Comparison of ENCODE assay signal across 8 mouse cellular contexts in genomic region chr2:120850424-120851082, GRCm38 (mm10). TPM values are rescaled to one million over a fixed set of nuclear protein-coding genes. Genes with fewer than 3 reads are reported as not detected.
DNase-seq lines count a peak whose midpoint lies in the region; ATAC-seq and TF ChIP-seq lines count a peak whose summit lies in the region.

Gene Ttbk2 (minus strand): TSS chr2:120850604.

- H3K4me2 ChIP-seq in forebrain, embryonic 15.5 days (replicated peaks): peak within 1 kb of the TSS; percentile 49

- intact Hi-C loops in heart, postnatal 25 days (cut with DNase I): no loop called here

- H3K9ac ChIP-seq in ES-E14 (ENCODE audit: insufficient read depth, low read depth, low read length, poor library complexity, severe bottlenecking): peak within 1 kb of the TSS; percentile 87
- peak within 1 kb of the TSS; percentile 74 for H3K9ac ChIP-seq in forebrain, embryonic 15.5 days (replicated peaks)

- H3K4me3 ChIP-seq in ES-E14 (ENCODE audit: insufficient read depth in 1 of 2, low read depth in 1 of 2, low read length in 2 of 2, poor library complexity in 1 of 2, severe bottlenecking in 1 of 2): peak within 1 kb of the TSS; percentile 81 to 98
- H3K4me3 ChIP-seq in forebrain, embryonic 15.5 days: peak within 1 kb of the TSS; percentile 75
- peak within 1 kb of the TSS; percentile 64 for H3K4me3 ChIP-seq in lung, adult 2 months (replicated peaks; ENCODE audit: extremely low read depth, low read depth, low read length)

- 0 out of 2 replicates have a peak, but pooled peaks have one; percentile 2 for TF ChIP-seq CTCF in lung, adult 2 months (IDR thresholded peaks at IDR 0.05; ENCODE audit: insufficient read depth, low read length)

- in situ Hi-C loops in ES-E14 (cut with MboI; ENCODE audit: low sequenced_read_pairs in 2 of 2, unreplicated experiment in 2 of 2): no loop called here

- H3K4me1 ChIP-seq in ES-E14 (ENCODE audit: control insufficient read depth in 2 of 2, insufficient read depth in 2 of 2, low read length in 2 of 2, poor library complexity in 1 of 2): no peaks in the 10 kb centered on the region
- H3K4me1 ChIP-seq in forebrain, embryonic 15.5 days: peaks cover 24% of the 10 kb centered on the region
- H3K4me1 ChIP-seq in lung, adult 2 months (ENCODE audit: control insufficient read depth, insufficient read depth, low read length): peaks cover 6% of the 10 kb centered on the region

- no peak within 1 kb of the TSS for H3K27ac ChIP-seq in ES-E14 (ENCODE audit: insufficient read depth, low read depth, low read length, poor library complexity, severe bottlenecking)
- H3K27ac ChIP-seq in forebrain, embryonic 15.5 days (replicated peaks): peak within 1 kb of the TSS; percentile 77

- H3K36me3 ChIP-seq in ES-E14 (ENCODE audit: control insufficient read depth, insufficient read depth, low read length, poor library complexity, severe bottlenecking): no peaks in the 10 kb centered on the region
- H3K36me3 ChIP-seq in forebrain, embryonic 15.5 days: no peaks in the 10 kb centered on the region

- under 1% methylated on average over 39 of the region's 39 CpGs for WGBS in forebrain, embryonic 15.5 days
- 1% methylated on average over 39 of the region's 39 CpGs for WGBS in lung, adult 2 months

- peak; percentile 97 for DNase-seq in ES-E14 (ENCODE audit: low read depth, low spot score)
- peak; percentile 98 for DNase-seq in cerebellum, adult 11-12 months
- peak; percentile 97 for DNase-seq in heart, postnatal 25 days (ENCODE audit: low spot score)
- DNase-seq in layer of hippocampus, adult 18-20 months (ENCODE audit: low spot score in 2 of 2): peak; percentile 98 to 99
- peak; percentile 99 for DNase-seq in lung, adult 2 months
- DNase-seq in thymus, adult 18-20 months: peak; percentile 95

- ATAC-seq in forebrain, embryonic 15.5 days (replicated peaks): peak; percentile 100
- peak; percentile 99 for ATAC-seq in neutrophil, adult 5-6 weeks (ENCODE audit: extremely low read depth, insufficient number of reproducible peaks, low FRiP score, poor library complexity, severe bottlenecking)

- peak; percentile 68; the same call in 1 of the 2 replicates for TF ChIP-seq POLR2A in lung, adult 2 months (IDR thresholded peaks at IDR 0.05; ENCODE audit: borderline replicate concordance, extremely low read depth, low read depth, low read length)

- H3K9me3 ChIP-seq in ES-E14 (ENCODE audit: control insufficient read depth, insufficient read depth, low read depth, low read length): no peaks in the 10 kb centered on the region
- no peaks in the 10 kb centered on the region for H3K9me3 ChIP-seq in forebrain, embryonic 15.5 days

- no peaks in the 10 kb centered on the region for H3K27me3 ChIP-seq in forebrain, embryonic 15.5 days

TF ChIP-seq in ES-E14, 5 proteins besides CTCF, POLR2A, EP300 and RAD21:
- TF ChIP-seq HCFC1 (IDR thresholded peaks at IDR 0.05; ENCODE audit: borderline replicate concordance, insufficient read depth, low read length) (peak; percentile 94), CHD2 (IDR thresholded peaks at IDR 0.05; ENCODE audit: low read depth, low read length) (peak; percentile 92), ZNF384 (IDR thresholded peaks at IDR 0.05; ENCODE audit: low read depth, low read length) (no peak)

RNA-seq across cellular contexts. Expression of gene Ttbk2, which starts in this region (rescaled TPM):
- 6.0 TPM in 2 replicates for total RNA-seq in ES-E14 (2012; rRNA removed)
- 12.2 and 13.1 TPM in 2 replicates for polyA plus RNA-seq in forebrain, embryonic 15.5 days (2015; fragmentation: Nextera tagmentation; extraction: Ambion mirVana)
- 10 to 100 TPM; 12.4 to 15.4 TPM for total RNA-seq in heart, postnatal 25 days (2021)
- total RNA-seq in layer of hippocampus, adult 18-20 months (2021): 10 to 100 TPM; 71.5 to 73.2 TPM
- 3.9 and 4.0 TPM in 2 replicates for polyA plus RNA-seq in lung, adult 2 months (2012; rRNA removed)
- total RNA-seq in neutrophil, adult 5-6 weeks (2017): 4.1 and 5.2 TPM in 2 replicates

Comparison
In these comparisons a context has a peak if more than half of its experiments do, and no peak if none do; other contexts are left out.
1. RNA of gene Ttbk2 (total RNA-seq): 71.5 to 73.2 TPM in layer of hippocampus, adult 18-20 months; 12.4 to 15.4 TPM in heart, postnatal 25 days, 6.0 TPM in ES-E14 and 4.1 to 5.2 TPM in neutrophil, adult 5-6 weeks; every median in the first group is over 4 times any median in the second.
2. Peak in every context shown above with its lines, with median percentiles within 50 percentile points of each other: DNase-seq and H3K4me3 ChIP-seq.